Mouse (Mus musculus) kidney, adult 2 months (tissue): ENCODE results near the gene Myom1.

Experiments used
- CTCF ChIP-seq: fragments of 200-500 bp; conservative IDR thresholded peaks from 2 replicates; pipeline ENCODE4 v1.5.1; 2011; ENCODE audit warnings: low read depth, mild to moderate bottlenecking, control low read depth, low read length, moderate library complexity, mixed read lengths; ENCODE audit not compliant: insufficient read depth, insufficient read length
- POLR2A ChIP-seq: fragments of 200-500 bp; IDR thresholded peaks from one replicate; pipeline ENCODE4 v1.6.1; 2011; ENCODE audit warnings: low read depth, low read length, control low read depth

- TF ChIP-seq CTCF (no peak), POLR2A (no peak)
Measured at GRCm38 (mm10) chr17:70989991-70990390, 12.4 kb upstream of the Myom1 start.
